Mouse (Mus musculus) embryonic facial prominence, embryonic 10.5 days (tissue): ENCODE measurements around the gene Crb2. TPM values are rescaled to one million over a fixed set of nuclear protein-coding genes. Genes with fewer than 3 reads are reported as not detected.
A peak's percentile ranks its signal among the peaks of the same experiment; 100 is the strongest.

Experiments
- DNase-seq: peaks from one replicate; pipeline ENCODE4 v3.0.0-alpha.2; 2017; ENCODE audit warnings: low spot score
- H3K27ac ChIP-seq: fragments of 300-500 bp; sonication (generic); replicated peaks from 2 replicates; pipeline ENCODE4 v1.5.1; 2016; ENCODE audit warnings: mild to moderate bottlenecking
- H3K27me3 ChIP-seq: fragments of 300-500 bp; sonication (generic); replicated peaks from 2 replicates; pipeline ENCODE4 v1.6.1; 2016; ENCODE audit warnings: low read depth, mild to moderate bottlenecking; ENCODE audit not compliant: poor library complexity, severe bottlenecking
- H3K36me3 ChIP-seq: fragments of 300-500 bp; sonication (generic); replicated peaks from 2 replicates; pipeline ENCODE4 v1.6.1; 2016; ENCODE audit warnings: mild to moderate bottlenecking, moderate library complexity
- H3K4me1 ChIP-seq: fragments of 300-500 bp; sonication (generic); 2 replicates; pipeline ENCODE4 v1.6.1; 2016
- H3K4me3 ChIP-seq: fragments of 300-500 bp; sonication (generic); 2 replicates; pipeline ENCODE4 v1.5.1; 2016; ENCODE audit warnings: mild to moderate bottlenecking, moderate library complexity
- H3K9me3 ChIP-seq: fragments of 300-500 bp; sonication (generic); 2 replicates; pipeline ENCODE4 v1.6.1; 2016; ENCODE audit warnings: mild to moderate bottlenecking
- WGBS: fragments of 180-500 bp; shearing (Covaris S2); methylation state at CpG from one replicate; pipeline ENCODE4 v1.1.7; 2016; 5-methylcytosine and 5-hydroxymethylcytosine counted together
- polyA plus RNA-seq: library from polyadenylated mRNA; unstranded; fragments of >200 nt; fragmentation: Nextera tagmentation; extraction: Ambion mirVana; gene quantifications from 2 replicates; pipeline ENCODE4 v1.2.1, GENCODE M21; 2016

The Crb2 gene
- polyA plus RNA-seq, 1 experiment from 2014 or later, result 7.3 TPM

DNA sequence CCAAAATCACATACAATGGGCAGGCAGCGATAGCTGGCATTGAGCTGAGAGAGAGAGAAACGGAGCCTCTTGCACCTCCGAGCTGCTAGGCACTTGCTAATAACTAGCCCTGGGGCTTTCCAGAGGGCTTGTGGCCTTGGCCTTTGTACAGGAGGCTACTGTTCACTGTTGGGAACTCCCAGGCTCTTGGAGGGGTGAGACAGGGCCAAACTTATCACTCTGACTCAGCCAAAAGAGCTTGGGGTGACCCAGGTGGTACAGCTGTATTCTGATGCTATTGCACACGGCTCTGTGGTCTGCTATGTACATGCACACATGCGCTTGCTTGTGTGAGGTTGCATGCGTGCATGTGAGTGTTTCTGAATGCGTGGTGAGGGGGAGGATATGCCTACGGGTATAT is 6.3 kb upstream of the Crb2 start:
- Histone ChIP-seq H3K27me3 (peaks cover 55% of the 10 kb centered on the region), H3K9me3 (no peaks in the 10 kb centered on the region), H3K27ac (no peak overlapping the region), H3K36me3 (no peaks in the 10 kb centered on the region), H3K4me1 (peaks cover 53% of the 10 kb centered on the region), H3K4me3 (no peak overlapping the region)
- WGBS, result 82% methylated on average over 8 of the region's 8 CpGs
- DNase-seq, result no peak

DNA sequence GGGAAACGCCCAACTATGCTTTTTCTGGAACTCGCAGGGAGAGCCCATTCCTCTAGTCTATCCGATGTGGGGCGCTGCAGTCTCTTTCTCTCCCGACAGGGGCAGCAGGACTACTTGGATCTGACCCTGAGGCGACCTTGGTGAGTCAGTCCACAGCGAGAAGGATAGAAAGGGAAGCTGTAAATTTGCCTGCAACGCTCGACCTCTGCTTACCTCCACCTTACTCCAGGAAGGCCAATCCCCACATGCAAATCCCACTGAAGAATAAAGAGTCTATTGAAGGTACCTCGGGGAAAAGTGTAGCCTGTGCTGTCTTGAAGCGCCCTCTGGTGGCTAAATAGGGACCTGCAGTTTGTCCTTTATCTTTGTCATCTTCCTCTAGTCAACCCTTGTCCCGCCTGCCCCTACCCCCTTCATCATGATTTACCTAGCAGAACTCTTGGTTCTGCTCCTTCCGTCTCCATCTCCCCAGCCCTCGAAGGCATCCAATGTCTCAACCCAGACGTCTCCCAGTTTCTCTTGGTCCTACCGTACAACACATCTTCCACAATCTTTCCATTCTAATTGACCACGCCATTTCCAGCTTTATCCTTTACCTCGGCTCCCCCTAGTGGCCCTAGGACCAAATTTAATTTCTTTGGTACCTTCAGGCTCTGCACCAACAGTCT is 4.3 kb upstream of the Crb2 start:
- H3K9me3 ChIP-seq, result no peaks in the 10 kb centered on the region
- DNase-seq, result peak; percentile 86
- H3K27me3 ChIP-seq, result peaks cover 48% of the 10 kb centered on the region
- H3K4me1 ChIP-seq, result peaks cover 53% of the 10 kb centered on the region
- H3K4me3 ChIP-seq, result peak overlapping the region; percentile 55
- no peaks in the 10 kb centered on the region for H3K36me3 ChIP-seq
- under 1% methylated on average over 18 of the region's 18 CpGs for WGBS
- peak overlapping the region; percentile 82 for H3K27ac ChIP-seq

GRCm38 (mm10) chr2:37774571-37774970 is 1.5 kb upstream of the Crb2 start:
- peak; percentile 81 for DNase-seq
- Histone ChIP-seq H3K27ac (no peak overlapping the region), H3K4me1 (peaks cover 58% of the 10 kb centered on the region), H3K27me3 (peaks cover 46% of the 10 kb centered on the region), H3K9me3 (no peaks in the 10 kb centered on the region), H3K36me3 (no peaks in the 10 kb centered on the region), H3K4me3 (no peak overlapping the region)
- 8% methylated on average over 5 of the region's 5 CpGs for WGBS

- WGBS, result 9% methylated on average over 20 of the region's 20 CpGs
- DNase-seq, result no peak
- H3K27ac ChIP-seq, result peak overlapping the region; percentile 81
- peaks cover 71% of the 10 kb centered on the region for H3K4me1 ChIP-seq
- peaks cover 43% of the 10 kb centered on the region for H3K27me3 ChIP-seq
- H3K4me3 ChIP-seq, result peak overlapping the region; percentile 64
- no peaks in the 10 kb centered on the region for H3K9me3 ChIP-seq
- no peaks in the 10 kb centered on the region for H3K36me3 ChIP-seq
Measured at GRCm38 (mm10) chr2:37776611-37777411, 762 bp downstream of the Crb2 start.

GRCm38 (mm10) chr2:37777958-37778720 is 2.1 kb downstream of the Crb2 start:
- Histone ChIP-seq H3K27ac (peak overlapping the region; percentile 81), H3K4me3 (peak overlapping the region; percentile 64), H3K36me3 (peaks cover 2% of the 10 kb centered on the region; the same call in 1 of the 2 replicates), H3K27me3 (peaks cover 44% of the 10 kb centered on the region), H3K4me1 (peaks cover 79% of the 10 kb centered on the region), H3K9me3 (no peaks in the 10 kb centered on the region)
- WGBS, result 30% methylated on average over 10 of the region's 10 CpGs
- peak; percentile 63 for DNase-seq

DNA sequence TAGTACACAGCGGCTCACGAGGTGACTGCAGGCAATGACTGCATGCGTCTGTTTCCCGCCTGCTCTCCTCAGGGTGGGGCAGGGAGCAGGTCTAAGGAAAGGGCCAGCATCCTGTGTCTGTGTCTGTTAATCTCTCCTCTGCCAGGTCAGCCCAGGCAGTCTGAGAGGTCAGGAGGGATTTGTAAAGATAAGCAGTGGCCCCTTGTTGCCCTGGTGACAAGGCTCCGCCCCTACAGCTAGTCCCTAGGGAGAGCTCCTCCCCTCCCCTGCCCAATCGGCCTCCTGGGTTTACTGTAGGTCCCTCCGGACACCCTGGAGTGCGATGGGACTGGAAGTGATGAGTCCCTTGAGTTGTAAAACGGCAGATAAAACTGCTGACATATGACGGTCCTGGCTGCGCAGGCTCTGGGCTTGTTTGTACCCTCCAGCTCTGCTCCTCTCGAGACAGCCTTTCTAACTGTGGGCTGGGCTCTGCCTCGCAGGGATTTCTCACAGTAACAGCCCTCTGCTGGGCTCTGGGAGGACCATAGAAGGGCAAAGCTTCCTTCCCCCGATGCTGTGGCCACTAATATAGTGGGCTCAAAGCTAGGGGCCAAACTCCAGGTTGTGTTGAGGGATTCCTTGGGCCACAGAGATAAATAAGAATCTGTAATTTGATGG is 4.4 kb downstream of the Crb2 start:
- Histone ChIP-seq H3K36me3 (peaks cover 20% of the 10 kb centered on the region), H3K4me1 (peaks cover 81% of the 10 kb centered on the region), H3K9me3 (no peaks in the 10 kb centered on the region), H3K4me3 (peak overlapping the region; percentile 48), H3K27ac (peak overlapping the region; percentile 76), H3K27me3 (peaks cover 55% of the 10 kb centered on the region)
- peak; percentile 82 for DNase-seq
- 1% methylated on average over 14 of the region's 14 CpGs for WGBS

DNA sequence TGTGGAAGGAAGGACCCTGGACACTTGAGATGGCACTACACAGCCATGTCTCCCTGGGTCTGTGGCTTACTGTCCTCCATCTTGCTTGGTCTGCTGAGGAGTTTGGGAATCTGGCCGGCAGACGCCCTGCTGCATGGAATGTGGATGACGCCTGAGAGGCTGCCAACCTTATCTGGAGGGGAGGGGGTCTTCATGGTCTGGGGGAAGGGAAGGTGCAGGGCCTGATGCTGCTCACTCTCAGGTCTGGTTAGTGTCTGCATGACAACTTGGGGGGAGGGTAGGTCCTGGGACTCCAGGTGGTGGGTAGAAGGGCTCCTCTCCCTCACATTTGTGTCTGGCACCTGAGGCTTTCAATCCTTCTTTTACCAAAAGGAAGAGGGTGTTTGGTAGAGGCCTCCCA is 5.4 kb downstream of the Crb2 start:
- WGBS, result 18% methylated on average over 3 of the region's 3 CpGs
- DNase-seq, result no peak
- peaks cover 55% of the 10 kb centered on the region for H3K27me3 ChIP-seq
- peak overlapping the region; percentile 62; the same call in 1 of the 2 replicates for H3K27ac ChIP-seq
- peaks cover 27% of the 10 kb centered on the region for H3K36me3 ChIP-seq
- H3K9me3 ChIP-seq, result no peaks in the 10 kb centered on the region
- H3K4me1 ChIP-seq, result peaks cover 75% of the 10 kb centered on the region
- H3K4me3 ChIP-seq, result no peak overlapping the region; the same call in 1 of the 2 replicates

GRCm38 (mm10) chr2:37782002-37782401 is 6.0 kb downstream of the Crb2 start:
- Histone ChIP-seq H3K27ac (peak overlapping the region; percentile 62; the same call in 1 of the 2 replicates), H3K27me3 (peaks cover 55% of the 10 kb centered on the region), H3K36me3 (peaks cover 31% of the 10 kb centered on the region), H3K4me3 (no peak overlapping the region), H3K4me1 (peaks cover 74% of the 10 kb centered on the region), H3K9me3 (no peaks in the 10 kb centered on the region)
- WGBS, result 13% methylated on average over 7 of the region's 7 CpGs
- DNase-seq, result peak; percentile 65

DNA sequence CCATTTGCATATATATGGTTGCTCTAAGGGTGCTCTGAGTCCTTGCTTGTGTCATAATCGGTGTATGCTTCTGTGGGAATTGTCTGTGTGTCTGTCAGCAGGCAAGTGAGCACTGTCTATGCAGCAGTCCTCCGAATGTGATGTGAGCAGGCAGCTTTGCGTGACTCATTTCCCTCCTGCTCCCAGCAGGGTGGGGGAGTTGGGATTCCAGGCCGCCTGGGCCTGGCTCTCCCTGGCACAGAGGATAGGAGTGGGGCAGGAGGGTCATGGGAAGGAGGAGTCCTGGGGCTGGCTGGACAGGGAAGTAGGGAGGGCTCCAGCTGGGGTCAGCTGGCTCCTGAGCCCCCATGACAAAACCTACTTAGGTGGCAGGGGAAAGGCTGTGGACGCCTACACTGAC is 8.4 kb downstream of the Crb2 start:
- H3K27ac ChIP-seq, result no peak overlapping the region
- H3K27me3 ChIP-seq, result peaks cover 54% of the 10 kb centered on the region
- H3K9me3 ChIP-seq, result no peaks in the 10 kb centered on the region
- H3K4me1 ChIP-seq, result peaks cover 57% of the 10 kb centered on the region
- H3K4me3 ChIP-seq, result no peak overlapping the region
- peaks cover 52% of the 10 kb centered on the region for H3K36me3 ChIP-seq
- no peak for DNase-seq
- 70% methylated on average over 5 of the region's 5 CpGs for WGBS

GRCm38 (mm10) chr2:37786461-37786860 is 10.4 kb downstream of the Crb2 start:
- DNase-seq, result no peak
- 28% methylated on average over 52 of the region's 52 CpGs for WGBS
- Histone ChIP-seq H3K36me3 (peaks cover 71% of the 10 kb centered on the region), H3K9me3 (no peaks in the 10 kb centered on the region), H3K27ac (no peak overlapping the region; the same call in 1 of the 2 replicates), H3K4me1 (peaks cover 37% of the 10 kb centered on the region), H3K4me3 (peak overlapping the region; percentile 51), H3K27me3 (peaks cover 62% of the 10 kb centered on the region)

DNA sequence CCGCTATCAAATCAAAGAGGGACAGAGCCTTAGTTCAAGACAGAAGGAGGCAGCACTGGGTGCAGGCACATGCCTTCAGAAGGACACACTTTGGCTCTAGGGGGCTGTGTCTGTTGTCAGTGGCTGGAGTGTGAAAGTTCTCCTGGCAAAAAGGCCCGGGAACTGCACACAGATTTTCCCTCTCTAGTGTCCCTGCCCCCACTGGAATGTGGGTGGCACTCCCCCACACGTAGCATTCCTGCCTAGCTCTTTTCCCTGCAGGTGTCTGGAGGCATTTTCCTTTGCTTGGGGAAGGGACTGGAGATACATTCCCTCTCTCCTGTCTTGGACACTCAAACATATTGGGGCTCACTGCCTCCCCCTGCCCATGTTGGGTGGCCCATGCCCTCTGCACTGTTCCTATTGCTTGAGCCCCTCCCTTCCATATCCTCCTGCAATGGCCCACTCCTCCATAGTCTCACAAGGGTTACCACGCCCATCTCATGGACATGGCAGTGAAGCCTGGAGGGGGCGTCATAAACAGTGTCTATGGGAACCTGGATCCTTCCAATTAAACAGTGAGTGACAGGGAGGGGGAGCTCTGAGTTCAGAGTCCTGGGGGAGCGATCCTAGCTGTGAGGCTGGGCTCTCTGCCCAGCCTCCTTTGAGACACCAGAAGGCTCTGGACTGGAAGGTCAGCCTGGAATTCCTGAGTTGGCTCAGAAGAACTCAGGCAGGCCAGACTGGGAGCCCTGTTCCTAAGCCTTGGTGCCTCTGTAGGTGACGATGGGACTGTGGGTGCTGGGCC is 12.3 kb downstream of the Crb2 start:
- 70% methylated on average over 7 of the region's 7 CpGs for WGBS
- Histone ChIP-seq H3K9me3 (no peaks in the 10 kb centered on the region), H3K36me3 (peaks cover 86% of the 10 kb centered on the region), H3K27ac (no peak overlapping the region), H3K27me3 (peaks cover 75% of the 10 kb centered on the region), H3K4me3 (no peak overlapping the region), H3K4me1 (peaks cover 29% of the 10 kb centered on the region)
- no peak for DNase-seq
